15 mouse cellular contexts compared by ENCODE assay signal in the genomic region with DNA sequence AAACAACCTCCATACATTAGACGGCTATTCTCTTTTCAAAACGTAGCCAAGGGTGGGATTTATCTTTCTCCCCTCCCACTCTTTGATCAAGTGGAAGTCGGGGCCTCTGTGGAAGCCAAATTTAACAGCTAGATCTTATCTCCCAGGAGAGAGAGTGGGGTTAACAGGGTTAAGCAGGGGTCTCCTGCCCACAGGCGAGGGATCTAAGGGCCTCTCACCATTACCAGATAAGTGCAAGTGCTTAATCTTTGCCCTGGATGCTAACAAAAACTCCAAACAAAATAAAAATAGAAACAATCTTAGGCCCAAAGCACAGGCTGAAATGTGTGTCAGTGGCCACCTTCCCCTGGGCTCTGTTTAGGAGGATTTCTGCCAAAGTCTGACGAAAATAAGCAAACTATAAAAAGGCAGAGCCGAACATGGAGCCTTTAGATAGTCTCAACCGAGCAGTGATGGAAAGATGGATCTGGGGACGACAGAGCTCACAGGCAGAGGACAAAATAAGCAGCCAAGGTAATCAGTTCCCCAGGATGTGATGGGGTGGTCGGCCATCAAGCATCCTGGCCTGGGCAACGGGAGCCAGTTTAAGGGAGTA.
DNase-seq lines count a peak whose midpoint lies in the region; ATAC-seq lines count a peak whose summit lies in the region.
"Had no signal": no experiment of that assay in that cellular context is flagged by ENCODE, and none has a peak within 500 bp of the region (broad histone marks: within the 10 kb centered on the region; RNA-seq: fewer than 3 reads in every experiment).

No protein-coding gene starts in this region.

- H3K36me3 ChIP-seq in kidney, embryonic 14.5 days (ENCODE audit: control insufficient read depth, insufficient read depth, low read length): no peaks in the 10 kb centered on the region
- no peaks in the 10 kb centered on the region for H3K36me3 ChIP-seq in heart, embryonic 15.5 days
- no peaks in the 10 kb centered on the region for H3K36me3 ChIP-seq in forebrain, embryonic 10.5 days (replicated peaks)
- H3K36me3 ChIP-seq in hindbrain, embryonic 14.5 days (replicated peaks; ENCODE audit: control insufficient read depth, insufficient read depth): no peaks in the 10 kb centered on the region

- peak overlapping the region; percentile 85; the same call in 1 of the 2 replicates for H3K27ac ChIP-seq in kidney, embryonic 14.5 days (ENCODE audit: low read depth, low read length)
- H3K27ac ChIP-seq in heart, embryonic 15.5 days: peak overlapping the region; percentile 48
- no peak overlapping the region for H3K27ac ChIP-seq in forebrain, embryonic 10.5 days
- H3K27ac ChIP-seq in hindbrain, embryonic 14.5 days: no peak overlapping the region
- H3K27ac ChIP-seq: forebrain, embryonic 13.5 days had no signal

- 16% methylated on average over 10 of the region's 10 CpGs for WGBS in kidney, embryonic 14.5 days
- 9% methylated on average over 10 of the region's 10 CpGs for WGBS in heart, embryonic 15.5 days
- WGBS in forebrain, embryonic 10.5 days: 54% methylated on average over 10 of the region's 10 CpGs
- WGBS in hindbrain, embryonic 14.5 days: 66% methylated on average over 10 of the region's 10 CpGs

- no peak overlapping the region; the same call in 1 of the 2 replicates for H3K9ac ChIP-seq in kidney, embryonic 14.5 days (ENCODE audit: low read depth, low read length)
- no peak overlapping the region for H3K9ac ChIP-seq in heart, embryonic 15.5 days
- no peak overlapping the region for H3K9ac ChIP-seq in hindbrain, embryonic 14.5 days
- H3K9ac ChIP-seq: forebrain, embryonic 13.5 days had no signal

- H3K27me3 ChIP-seq in kidney, embryonic 14.5 days (ENCODE audit: control insufficient read depth, insufficient read depth, low read length): no peaks in the 10 kb centered on the region
- no peaks in the 10 kb centered on the region for H3K27me3 ChIP-seq in heart, embryonic 15.5 days
- H3K27me3 ChIP-seq in forebrain, embryonic 10.5 days (ENCODE audit: poor library complexity, severe bottlenecking): no peaks in the 10 kb centered on the region
- H3K27me3 ChIP-seq in hindbrain, embryonic 14.5 days (ENCODE audit: control insufficient read depth, insufficient read depth, low read length): no peaks in the 10 kb centered on the region
- H3K27me3 ChIP-seq: forebrain, embryonic 13.5 days had no signal

- H3K4me1 ChIP-seq in kidney, embryonic 14.5 days (ENCODE audit: control insufficient read depth, insufficient read depth, low read length): peaks cover 52% of the 10 kb centered on the region
- H3K4me1 ChIP-seq in heart, embryonic 15.5 days (replicated peaks): peaks cover 34% of the 10 kb centered on the region
- peaks cover 17% of the 10 kb centered on the region for H3K4me1 ChIP-seq in forebrain, embryonic 10.5 days
- no peaks in the 10 kb centered on the region; the same call in 1 of the 2 replicates for H3K4me1 ChIP-seq in hindbrain, embryonic 14.5 days (replicated peaks; ENCODE audit: control insufficient read depth, insufficient read depth, low read length)
- H3K4me1 ChIP-seq: forebrain, embryonic 13.5 days had no signal

- H3K9me3 ChIP-seq in kidney, embryonic 14.5 days (ENCODE audit: control insufficient read depth, low read length): no peaks in the 10 kb centered on the region
- no peaks in the 10 kb centered on the region for H3K9me3 ChIP-seq in heart, embryonic 15.5 days (replicated peaks)
- no peaks in the 10 kb centered on the region for H3K9me3 ChIP-seq in forebrain, embryonic 10.5 days
- H3K9me3 ChIP-seq in hindbrain, embryonic 14.5 days (ENCODE audit: control insufficient read depth, low read length): no peaks in the 10 kb centered on the region
- H3K9me3 ChIP-seq: forebrain, embryonic 13.5 days had no signal

- peak; percentile 33 for DNase-seq in cerebellum, adult 9-10 months
- DNase-seq in cerebellum, postnatal 14 days: no peak
- DNase-seq in kidney, postnatal 36 days: no peak
- peak; percentile 75 for DNase-seq in adipocyte (ENCODE audit: low spot score)
- no peak for DNase-seq in forebrain, embryonic 10.5 days (ENCODE audit: extremely low spot score, low spot score)
- no peak for DNase-seq in hindbrain, embryonic 14.5 days (ENCODE audit: low spot score)
- DNase-seq: cerebellum, adult 18-20 months; embryo, embryonic 11 days; gastrocnemius, postnatal 36 days; layer of hippocampus, postnatal 36 days had no signal

- no peak overlapping the region for H3K4me2 ChIP-seq in kidney, embryonic 14.5 days (replicated peaks; ENCODE audit: low read depth, low read length)
- H3K4me2 ChIP-seq in heart, embryonic 15.5 days: peak overlapping the region; percentile 18; the same call in 1 of the 2 replicates
- H3K4me2 ChIP-seq in hindbrain, embryonic 14.5 days (replicated peaks): no peak overlapping the region
- H3K4me2 ChIP-seq: forebrain, embryonic 13.5 days; liver, embryonic 11.5 days had no signal

- H3K4me3 ChIP-seq in kidney, embryonic 14.5 days (ENCODE audit: low read length): no peak overlapping the region
- no peak overlapping the region for H3K4me3 ChIP-seq in heart, embryonic 15.5 days
- H3K4me3 ChIP-seq in forebrain, embryonic 10.5 days: no peak overlapping the region
- no peak overlapping the region for H3K4me3 ChIP-seq in hindbrain, embryonic 14.5 days (replicated peaks; ENCODE audit: low read length)
- H3K4me3 ChIP-seq: forebrain, embryonic 13.5 days had no signal

- ATAC-seq in kidney, embryonic 14.5 days (ENCODE audit: low FRiP score, low TSS enrichment): peak; percentile 34; the same call in 1 of the 2 replicates
- no peak for ATAC-seq in heart, embryonic 15.5 days (replicated peaks; ENCODE audit: insufficient number of reproducible peaks, insufficient read depth, low FRiP score, low read depth)
- ATAC-seq in hindbrain, embryonic 14.5 days (ENCODE audit: low FRiP score): no peak
- ATAC-seq: forebrain, embryonic 13.5 days; inflammation-experienced regulatory T-cells, adult 6 months had no signal

Comparison
In these comparisons a context has a peak if more than half of its experiments do, and no peak if none do; other contexts are left out.
1. DNase-seq: peak in cerebellum, adult 9-10 months (single experiment) and adipocyte (single experiment); none in cerebellum, postnatal 14 days (0 of 2), kidney, postnatal 36 days (0 of 2), forebrain, embryonic 10.5 days (single experiment) and hindbrain, embryonic 14.5 days (single experiment).
2. H3K27ac ChIP-seq: peak in kidney, embryonic 14.5 days (single experiment) and heart, embryonic 15.5 days (single experiment); none in forebrain, embryonic 10.5 days (single experiment) and hindbrain, embryonic 14.5 days (single experiment).